Mouse (Mus musculus) kidney, embryonic 15.5 days (tissue): ENCODE data around the gene Rdh16f2. TPM values are rescaled to one million over a fixed set of nuclear protein-coding genes. Genes with fewer than 3 reads are reported as not detected.
A peak's percentile ranks its signal among the peaks of the same experiment; 100 is the strongest.
"Not testable (repeated sequence)": the region's sequence is repeated elsewhere in the genome, so short reads cannot be mapped to it uniquely, and the experiment has no call there.

Experiments
- ATAC-seq: fragments of 200-750 bp; cut with Nextera tagmentation; replicated peaks from 2 replicates; pipeline ENCODE4 v1.8.0; 2017; ENCODE audit warnings: moderate TSS enrichment; ENCODE audit not compliant: low FRiP score
- H3K27ac ChIP-seq: fragments of 300-500 bp; sonication (generic); 2 replicates; pipeline ENCODE4 v1.5.1; 2015; ENCODE audit warnings: mild to moderate bottlenecking, inconsistent platforms
- H3K27me3 ChIP-seq: fragments of 300-500 bp; sonication (generic); 2 replicates; pipeline ENCODE4 v1.6.1; 2015; ENCODE audit warnings: inconsistent platforms
- H3K36me3 ChIP-seq: fragments of 300-500 bp; sonication (generic); 2 replicates; pipeline ENCODE4 v1.6.1; 2015; ENCODE audit warnings: inconsistent platforms
- H3K4me1 ChIP-seq: fragments of 300-500 bp; sonication (generic); 2 replicates; pipeline ENCODE4 v1.6.1; 2015; ENCODE audit warnings: inconsistent platforms
- H3K4me2 ChIP-seq: fragments of 300-500 bp; sonication (generic); 2 replicates; pipeline ENCODE4 v1.6.1; 2015; ENCODE audit warnings: moderate library complexity, mild to moderate bottlenecking, inconsistent platforms
- H3K4me3 ChIP-seq: fragments of 300-500 bp; sonication (generic); replicated peaks from 2 replicates; pipeline ENCODE4 v1.5.1; 2015; ENCODE audit warnings: mild to moderate bottlenecking, inconsistent platforms
- H3K9ac ChIP-seq: fragments of 300-500 bp; sonication (generic); 2 replicates; pipeline ENCODE4 v1.6.1; 2015; ENCODE audit warnings: mild to moderate bottlenecking, inconsistent platforms
- H3K9me3 ChIP-seq: fragments of 300-500 bp; sonication (generic); replicated peaks from 2 replicates; pipeline ENCODE4 v1.6.1; 2016; ENCODE audit warnings: inconsistent platforms
- WGBS: fragments of 180-500 bp; shearing (Covaris S2); methylation state at CpG from one replicate; pipeline ENCODE4 v1.1.7; 2015; ENCODE audit warnings: mixed read lengths; 5-methylcytosine and 5-hydroxymethylcytosine counted together
- polyA plus RNA-seq: library from polyadenylated mRNA; unstranded; fragments of >200 nt; fragmentation: Nextera tagmentation; extraction: Ambion mirVana; gene quantifications from 2 replicates; pipeline ENCODE4 v1.2.1, GENCODE M21; 2015

The Rdh16f2 gene
- polyA plus RNA-seq: 0.64 and 0.72 TPM in 2 replicates

GRCm38 (mm10) chr10:127866232-127866631 is at the start of gene Rdh16f2:
Rdh16f2 (plus strand) TSS chr10:127866474.
- H3K36me3 ChIP-seq: no peaks in the 10 kb centered on the region
- H3K27me3 ChIP-seq: no peaks in the 10 kb centered on the region
- no peaks in the 10 kb centered on the region for H3K4me1 ChIP-seq
- 86% methylated on average over 3 of the region's 3 CpGs for WGBS
- H3K9ac ChIP-seq: no peak within 1 kb of the TSS
- no peak within 1 kb of the TSS for H3K4me2 ChIP-seq
- H3K27ac ChIP-seq: no peak within 1 kb of the TSS
- no peak for ATAC-seq
- no peak within 1 kb of the TSS for H3K4me3 ChIP-seq
- H3K9me3 ChIP-seq: no peaks in the 10 kb centered on the region; the same call in 1 of the 2 replicates

DNA sequence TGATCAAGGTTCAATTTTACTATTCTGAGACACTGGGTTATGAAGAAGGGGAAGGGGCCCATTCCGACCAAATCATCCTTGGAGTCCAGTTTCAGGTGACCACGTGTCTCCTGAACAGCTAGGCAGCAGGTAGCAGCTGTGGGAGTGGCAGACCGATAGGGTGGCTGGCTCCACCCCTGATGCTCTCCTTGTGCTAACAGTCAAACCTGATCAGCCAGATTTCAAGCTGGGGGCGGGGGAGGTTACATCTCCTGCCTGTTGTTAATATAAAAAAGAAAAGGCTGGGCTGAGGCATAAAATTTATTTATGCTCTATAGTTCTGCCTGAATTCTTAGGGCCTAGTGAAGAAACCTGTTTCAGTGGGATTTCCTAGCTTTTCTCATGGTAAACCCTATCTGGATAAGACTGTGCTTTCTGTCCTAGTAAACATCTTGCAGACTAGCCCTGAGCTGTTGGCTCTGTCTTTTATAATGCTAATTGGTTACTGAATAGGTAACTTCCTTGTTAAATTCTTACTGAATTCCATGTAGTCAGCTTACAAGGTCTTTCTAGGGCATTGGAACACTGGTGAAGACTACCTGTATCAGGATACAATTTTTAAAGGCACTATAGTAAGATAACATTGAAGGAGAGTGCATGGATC is 48.9 kb upstream of the Rdh16f2 start:
- not testable (repeated sequence) for H3K36me3 ChIP-seq, H3K9ac ChIP-seq, H3K9me3 ChIP-seq, H3K4me3 ChIP-seq, H3K4me1 ChIP-seq, H3K27me3 ChIP-seq, H3K27ac ChIP-seq, ATAC-seq, H3K4me2 ChIP-seq
- WGBS: 75% methylated on average over 4 of the region's 4 CpGs

- H3K4me2 ChIP-seq, H3K27me3 ChIP-seq, H3K9me3 ChIP-seq, H3K4me1 ChIP-seq, H3K4me3 ChIP-seq, H3K36me3 ChIP-seq, H3K9ac ChIP-seq, ATAC-seq, H3K27ac ChIP-seq: not testable (repeated sequence)
- WGBS: 83% methylated on average over 2 of the region's 2 CpGs
These were observed 44.5 kb upstream of the Rdh16f2 start for GRCm38 (mm10) chr10:127821806-127822205.

- no peaks in the 10 kb centered on the region for H3K4me1 ChIP-seq
- WGBS: 82% methylated on average over 6 of the region's 6 CpGs
These were observed 40.9 kb upstream of the Rdh16f2 start for GRCm38 (mm10) chr10:127825386-127825785.

GRCm38 (mm10) chr10:127829121-127829520 is 37.2 kb upstream of the Rdh16f2 start:
- no peak overlapping the region for H3K4me2 ChIP-seq
- WGBS: 74% methylated on average over 3 of the region's 3 CpGs

More at GRCm38 (mm10) chr10:127825386-127825785, 40.9 kb upstream of the Rdh16f2 start:
- H3K4me3 ChIP-seq: no peak overlapping the region
- no peaks in the 10 kb centered on the region for H3K36me3 ChIP-seq
- H3K4me2 ChIP-seq: no peak overlapping the region
- H3K9ac ChIP-seq: no peak overlapping the region
- H3K9me3 ChIP-seq: 0 out of 2 replicates have a peak, but pooled peaks cover 3% of the 10 kb centered on the region
- no peaks in the 10 kb centered on the region for H3K27me3 ChIP-seq
- no peak for ATAC-seq
- H3K27ac ChIP-seq: no peak overlapping the region

DNA sequence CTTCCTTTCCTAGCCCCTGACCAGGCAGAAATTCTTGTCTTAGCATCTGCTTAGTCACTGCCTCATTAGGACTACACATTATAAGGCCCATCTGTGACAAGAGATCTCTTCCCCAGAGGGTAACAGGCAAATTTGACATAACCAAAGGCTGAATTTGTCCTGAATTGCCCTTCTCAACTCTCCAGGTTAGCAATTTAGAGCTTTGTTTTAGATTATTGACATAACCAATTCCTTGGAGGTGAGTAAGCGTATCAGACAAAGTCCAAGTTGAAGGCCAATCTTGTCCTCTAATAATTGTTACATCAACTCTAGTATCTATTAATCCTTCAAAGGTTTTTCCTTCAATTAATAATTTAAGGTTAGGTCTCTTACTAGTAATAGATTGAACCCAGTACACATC is 32.1 kb upstream of the Rdh16f2 start:
- 0 out of 2 replicates have a peak overlapping the region, but pooled peaks have one; percentile 3 for H3K27ac ChIP-seq
- not testable (repeated sequence) for H3K9ac ChIP-seq, ATAC-seq, H3K4me1 ChIP-seq, H3K36me3 ChIP-seq, H3K4me2 ChIP-seq, H3K9me3 ChIP-seq, H3K4me3 ChIP-seq, H3K27me3 ChIP-seq
- WGBS: 90% methylated on average over 1 of the region's 1 CpGs

More at GRCm38 (mm10) chr10:127829121-127829520, 37.2 kb upstream of the Rdh16f2 start:
- Histone ChIP-seq H3K27me3 (no peaks in the 10 kb centered on the region), H3K4me1 (no peaks in the 10 kb centered on the region), H3K9ac (no peak overlapping the region), H3K36me3 (no peaks in the 10 kb centered on the region), H3K27ac (no peak overlapping the region), H3K4me3 (no peak overlapping the region), H3K9me3 (no peaks in the 10 kb centered on the region)
- no peak for ATAC-seq

- Histone ChIP-seq H3K9ac (no peak overlapping the region), H3K9me3 (no peaks in the 10 kb centered on the region), H3K36me3 (no peaks in the 10 kb centered on the region), H3K4me2 (no peak overlapping the region), H3K4me3 (no peak overlapping the region), H3K27me3 (no peaks in the 10 kb centered on the region), H3K4me1 (peaks cover 5% of the 10 kb centered on the region; the same call in 1 of the 2 replicates), H3K27ac (peak overlapping the region; percentile 86)
- 60% methylated on average over 5 of the region's 5 CpGs for WGBS
- ATAC-seq: no peak
These were observed 31.0 kb upstream of the Rdh16f2 start for GRCm38 (mm10) chr10:127835292-127835691.

DNA sequence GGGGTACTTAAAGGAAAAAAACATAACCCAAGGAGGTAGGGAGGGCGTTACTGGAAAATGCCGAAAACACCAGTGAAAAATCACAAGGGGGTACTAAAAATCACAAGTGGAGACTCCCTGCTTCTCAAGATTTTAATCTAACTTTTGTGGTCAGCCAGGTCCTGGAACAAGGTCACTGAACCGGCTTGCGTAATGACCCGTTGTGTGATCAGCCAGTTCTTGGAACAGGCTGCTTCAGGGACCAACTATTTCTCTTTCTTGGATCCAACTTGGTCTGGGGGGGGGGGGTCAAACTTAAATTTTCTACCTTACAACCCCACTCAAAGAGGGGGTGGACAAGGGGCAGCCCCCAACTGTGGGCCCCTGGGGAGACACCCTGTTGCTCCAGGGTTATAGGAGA is 28.5 kb upstream of the Rdh16f2 start:
- not testable (repeated sequence) for H3K36me3 ChIP-seq, ATAC-seq, H3K9ac ChIP-seq, H3K4me2 ChIP-seq, H3K27me3 ChIP-seq, H3K27ac ChIP-seq, H3K9me3 ChIP-seq, H3K4me3 ChIP-seq, H3K4me1 ChIP-seq
- WGBS: 85% methylated on average over 5 of the region's 5 CpGs

- H3K27me3 ChIP-seq: no peaks in the 10 kb centered on the region
- H3K36me3 ChIP-seq: no peaks in the 10 kb centered on the region
- 89% methylated on average over 2 of the region's 2 CpGs for WGBS
- H3K4me3 ChIP-seq: no peak overlapping the region
- H3K4me2 ChIP-seq: no peak overlapping the region
- ATAC-seq: no peak
- no peaks in the 10 kb centered on the region for H3K9me3 ChIP-seq
- H3K9ac ChIP-seq: no peak overlapping the region
- peaks cover 5% of the 10 kb centered on the region; the same call in 1 of the 2 replicates for H3K4me1 ChIP-seq
- no peak overlapping the region for H3K27ac ChIP-seq
These were observed 27.7 kb upstream of the Rdh16f2 start for GRCm38 (mm10) chr10:127838539-127838938.

DNA sequence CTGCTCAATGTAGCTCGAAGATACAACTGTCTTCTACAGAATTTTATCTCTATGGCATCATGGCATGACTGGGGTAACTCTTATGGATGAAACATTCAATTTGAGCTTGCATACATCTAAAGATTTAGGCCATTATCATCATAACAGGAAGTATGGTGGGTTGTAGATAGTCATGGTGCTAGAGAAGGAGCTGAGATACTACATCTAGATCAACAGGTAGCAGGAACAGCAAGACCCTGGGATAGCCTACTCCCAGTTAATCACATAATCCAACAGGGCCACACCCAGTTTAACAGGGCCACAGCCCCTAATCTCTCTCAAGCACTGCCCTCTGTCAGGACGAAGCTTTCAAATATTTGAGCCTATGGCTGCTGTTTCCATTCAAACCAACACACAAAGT is 25.5 kb upstream of the Rdh16f2 start:
- Histone ChIP-seq H3K27ac (no peak overlapping the region), H3K9me3 (no peaks in the 10 kb centered on the region), H3K4me1 (no peaks in the 10 kb centered on the region), H3K36me3 (no peaks in the 10 kb centered on the region), H3K27me3 (no peaks in the 10 kb centered on the region), H3K4me3 (no peak overlapping the region), H3K9ac (no peak overlapping the region), H3K4me2 (no peak overlapping the region)
- WGBS: 72% methylated on average over 2 of the region's 2 CpGs
- ATAC-seq: no peak

GRCm38 (mm10) chr10:127845945-127846344 is 20.3 kb upstream of the Rdh16f2 start:
- WGBS: 70% methylated on average over 5 of the region's 5 CpGs
- not testable (repeated sequence) for H3K4me3 ChIP-seq

DNA sequence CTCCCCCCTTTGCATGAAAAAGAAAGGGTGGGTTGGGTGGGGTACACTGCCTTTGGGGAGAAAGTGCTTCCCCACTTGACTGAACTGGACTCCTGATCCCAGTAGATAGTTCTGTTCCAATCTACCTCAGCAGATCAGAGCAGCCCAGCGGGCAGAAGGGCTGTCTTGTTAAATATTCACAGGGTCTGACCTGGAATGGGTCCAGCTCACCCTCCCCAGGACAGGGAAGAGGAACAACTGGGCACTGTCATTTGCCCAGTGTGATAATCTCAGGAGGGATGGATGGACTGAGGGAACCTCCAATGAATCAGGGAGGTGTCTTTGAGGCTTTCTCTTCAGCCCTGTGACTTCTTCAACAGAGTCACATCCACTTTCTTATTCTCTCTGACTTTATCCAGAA is 18.2 kb upstream of the Rdh16f2 start:
- WGBS: 83% methylated on average over 1 of the region's 1 CpGs
- no peak overlapping the region for H3K4me3 ChIP-seq
- H3K9me3 ChIP-seq: no peaks in the 10 kb centered on the region
- H3K4me1 ChIP-seq: no peaks in the 10 kb centered on the region; the same call in 1 of the 2 replicates
- no peaks in the 10 kb centered on the region for H3K27me3 ChIP-seq
- H3K27ac ChIP-seq: peak overlapping the region; percentile 49
- no peak overlapping the region for H3K9ac ChIP-seq
- no peaks in the 10 kb centered on the region for H3K36me3 ChIP-seq
- peak; percentile 71; the same call in 1 of the 2 replicates for ATAC-seq
- H3K4me2 ChIP-seq: no peak overlapping the region

More at GRCm38 (mm10) chr10:127845945-127846344, 20.3 kb upstream of the Rdh16f2 start:
- not testable (repeated sequence) for H3K9ac ChIP-seq, H3K27me3 ChIP-seq, H3K9me3 ChIP-seq, ATAC-seq, H3K4me1 ChIP-seq, H3K27ac ChIP-seq, H3K4me2 ChIP-seq, H3K36me3 ChIP-seq

DNA sequence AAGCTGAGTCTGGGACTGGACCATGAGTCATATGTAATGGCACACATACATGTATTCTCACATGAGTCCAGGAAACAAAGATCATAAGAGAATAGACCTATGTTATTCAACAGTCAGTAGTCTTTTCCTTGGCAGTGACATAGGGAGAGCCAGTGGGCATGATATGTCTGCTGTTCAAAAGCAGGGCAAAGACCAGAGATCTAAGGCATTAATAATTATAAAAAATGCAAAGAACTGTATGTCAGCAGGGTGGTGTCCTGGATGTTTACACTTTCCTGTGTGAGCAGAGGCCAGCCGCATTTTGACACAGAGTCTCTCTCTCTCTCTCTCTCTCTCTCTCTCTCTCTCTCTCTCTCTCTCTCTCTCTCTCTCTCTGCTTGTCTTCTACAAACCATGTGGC is 16.6 kb upstream of the Rdh16f2 start, which contains the start of gene Rdh19:
TSS of gene Rdh19 (plus strand) at position 301 of the 400 bp plus-strand sequence.
- no peaks in the 10 kb centered on the region; the same call in 1 of the 2 replicates for H3K4me1 ChIP-seq
- no peaks in the 10 kb centered on the region for H3K27me3 ChIP-seq
- no peak within 1 kb of the TSS for H3K27ac ChIP-seq
- no peaks in the 10 kb centered on the region for H3K36me3 ChIP-seq
- no peak within 1 kb of the TSS for H3K9ac ChIP-seq
- no peak for ATAC-seq
- no peak within 1 kb of the TSS for H3K4me3 ChIP-seq
- H3K4me2 ChIP-seq: no peak within 1 kb of the TSS
- no peaks in the 10 kb centered on the region for H3K9me3 ChIP-seq
- 72% methylated on average over 1 of the region's 1 CpGs for WGBS
